Mouse (Mus musculus) bone marrow, adult 2 months (tissue): Measurements from ENCODE around the gene Atg101. TPM values are rescaled to one million over a fixed set of nuclear protein-coding genes. Genes with fewer than 3 reads are reported as not detected.
A peak's percentile ranks its signal among the peaks of the same experiment; 100 is the strongest.

Experiments used
- H3K27ac ChIP-seq: fragments of 200-500 bp; 2 replicates; pipeline ENCODE4 v1.5.1; 2012; ENCODE audit warnings: low read depth, mild to moderate bottlenecking, control low read depth, inconsistent platforms, low read length; ENCODE audit not compliant: control insufficient read depth, poor library complexity, insufficient read depth
- H3K4me1 ChIP-seq: fragments of 200-500 bp; 2 replicates; pipeline ENCODE4 v1.6.1; 2011; ENCODE audit warnings: low read length; ENCODE audit not compliant: control insufficient read depth, insufficient read depth
- H3K4me3 ChIP-seq: fragments of 200-500 bp; replicated peaks from 2 replicates; pipeline ENCODE3; 2011; ENCODE audit warnings: mild to moderate bottlenecking, low read depth, low read length, control low read depth; ENCODE audit not compliant: control insufficient read depth
- CTCF ChIP-seq: fragments of 200-500 bp; IDR thresholded peaks from 2 replicates; pipeline ENCODE4 v1.5.1; 2011; ENCODE audit warnings: low read length, control low read depth; ENCODE audit not compliant: control insufficient read depth, insufficient read depth
- POLR2A ChIP-seq: fragments of 200-500 bp; IDR thresholded peaks from 2 replicates; pipeline ENCODE4 v1.6.1; 2011; ENCODE audit warnings: low read depth, mild to moderate bottlenecking, control low read depth, low read length, borderline replicate concordance; ENCODE audit not compliant: control insufficient read depth
- WGBS: fragments of 180-500 bp; shearing (Covaris S2); methylation state at CpG from one replicate; pipeline ENCODE4 v1.1.7; 2018; 5-methylcytosine and 5-hydroxymethylcytosine counted together
- polyA plus RNA-seq: library from polyadenylated mRNA; stranded (reverse); fragments of >200 nt; gene quantifications from 2 replicates; pipeline ENCODE4 v1.2.4, GENCODE M21; 2011; ENCODE audit warnings: low replicate concordance; ENCODE audit not compliant: missing spikeins, insufficient read depth, insufficient read length

The Atg101 gene
- polyA plus RNA-seq, 1 experiment: 42.0 TPM

DNA sequence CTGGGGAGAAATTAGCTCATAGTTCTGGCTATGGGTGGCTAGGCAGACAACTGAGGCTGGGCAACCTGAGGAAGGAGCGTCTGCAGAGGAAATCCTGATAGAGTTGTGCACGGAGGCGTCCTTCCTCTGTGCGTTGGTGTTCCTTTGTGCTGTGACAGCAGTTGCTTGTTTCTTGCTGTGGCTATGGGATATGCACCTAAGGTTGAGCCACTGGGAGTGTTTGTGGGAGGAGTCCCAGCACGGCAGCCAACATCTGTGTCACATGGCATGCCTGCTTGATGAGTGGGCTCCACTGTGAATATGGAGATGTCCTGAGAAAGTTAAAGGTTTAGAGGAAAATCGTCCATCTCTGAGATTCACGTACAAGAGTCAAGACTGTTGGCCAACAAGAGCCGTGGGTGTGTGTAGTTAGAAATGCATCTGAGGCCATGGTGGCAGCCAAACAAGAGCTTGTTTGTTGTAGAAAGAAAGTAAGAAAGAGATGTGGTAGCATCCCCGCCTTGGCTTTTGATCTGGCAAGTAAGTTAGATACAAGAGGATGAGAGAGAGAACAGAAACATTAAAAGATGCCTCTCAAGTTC is 33.8 kb upstream of the Atg101 start:
- no peak overlapping the region for H3K27ac ChIP-seq
- H3K4me3 ChIP-seq: no peak overlapping the region
- WGBS: 63% methylated on average over 9 of the region's 9 CpGs
- peaks cover 7% of the 10 kb centered on the region for H3K4me1 ChIP-seq
- TF ChIP-seq POLR2A (no peak), CTCF (no peak)

DNA sequence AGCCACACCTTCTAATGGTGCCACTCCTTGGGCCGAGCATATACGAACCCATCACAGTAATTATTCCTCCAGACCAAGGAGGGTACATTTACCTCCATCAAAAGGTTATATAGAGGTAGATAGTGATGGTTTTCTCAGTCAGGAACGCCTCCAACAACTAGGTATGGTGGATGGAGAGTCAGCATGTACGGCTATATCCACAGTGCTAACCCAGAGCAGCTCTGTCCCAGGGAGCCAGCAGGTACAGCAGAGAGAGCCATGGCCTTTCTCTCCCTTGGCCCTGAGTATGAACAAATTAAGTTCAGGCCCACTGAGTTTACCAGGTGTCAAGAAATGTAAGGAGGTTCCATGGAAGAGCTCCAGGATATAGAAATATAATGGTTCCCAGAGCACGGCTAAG is 32.1 kb upstream of the Atg101 start:
- no peak for TF ChIP-seq CTCF
- TF ChIP-seq POLR2A: no peak
- no peak overlapping the region for H3K27ac ChIP-seq
- H3K4me1 ChIP-seq: peaks cover 10% of the 10 kb centered on the region
- no peak overlapping the region for H3K4me3 ChIP-seq
- WGBS: 78% methylated on average over 5 of the region's 5 CpGs

DNA sequence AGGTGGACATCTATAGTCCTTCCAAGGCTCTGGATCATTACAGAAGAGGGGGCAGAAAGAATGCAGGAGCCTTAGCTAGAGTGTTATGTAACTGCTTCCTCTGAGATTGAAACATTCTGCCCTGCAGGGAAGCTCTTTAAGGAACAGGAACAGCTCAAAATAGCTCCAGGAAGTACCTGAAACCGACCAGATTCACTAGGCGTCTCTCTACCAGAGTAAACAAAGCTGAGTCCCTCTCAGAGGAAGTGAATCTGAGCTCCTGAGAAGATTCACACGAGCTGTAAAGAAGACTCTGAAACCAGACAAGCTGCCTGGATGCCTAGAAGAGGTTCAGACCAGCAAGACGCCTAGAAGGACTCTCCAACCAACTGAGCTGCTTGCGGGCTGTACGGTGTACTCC is 31.5 kb upstream of the Atg101 start:
- peak overlapping the region; percentile 56; the same call in 1 of the 2 replicates for H3K27ac ChIP-seq
- H3K4me1 ChIP-seq: peaks cover 11% of the 10 kb centered on the region
- 52% methylated on average over 6 of the region's 6 CpGs for WGBS
- no peak overlapping the region for H3K4me3 ChIP-seq
- no peak for TF ChIP-seq POLR2A
- no peak for TF ChIP-seq CTCF

DNA sequence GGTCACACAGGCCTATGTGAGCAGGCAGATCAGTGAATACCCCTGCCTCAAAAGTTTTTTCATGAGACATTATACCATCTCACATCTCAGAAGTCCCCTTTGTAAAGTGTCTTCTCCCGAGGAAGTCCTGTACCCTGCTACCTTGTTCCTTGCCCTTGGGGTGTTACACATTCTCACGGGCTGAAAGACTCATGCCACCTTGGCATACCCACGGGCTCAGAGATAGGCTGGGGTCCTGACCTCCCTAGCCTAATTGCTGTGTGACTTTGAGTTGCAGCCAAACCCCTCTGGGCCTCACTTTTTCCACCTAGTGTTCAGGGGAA is 30.5 kb upstream of the Atg101 start:
- peak overlapping the region; percentile 43 for H3K4me3 ChIP-seq
- TF ChIP-seq CTCF: no peak
- no peak for TF ChIP-seq POLR2A
- H3K27ac ChIP-seq: peak overlapping the region; percentile 16; the same call in 1 of the 2 replicates
- H3K4me1 ChIP-seq: peaks cover 9% of the 10 kb centered on the region
- 32% methylated on average over 3 of the region's 3 CpGs for WGBS

DNA sequence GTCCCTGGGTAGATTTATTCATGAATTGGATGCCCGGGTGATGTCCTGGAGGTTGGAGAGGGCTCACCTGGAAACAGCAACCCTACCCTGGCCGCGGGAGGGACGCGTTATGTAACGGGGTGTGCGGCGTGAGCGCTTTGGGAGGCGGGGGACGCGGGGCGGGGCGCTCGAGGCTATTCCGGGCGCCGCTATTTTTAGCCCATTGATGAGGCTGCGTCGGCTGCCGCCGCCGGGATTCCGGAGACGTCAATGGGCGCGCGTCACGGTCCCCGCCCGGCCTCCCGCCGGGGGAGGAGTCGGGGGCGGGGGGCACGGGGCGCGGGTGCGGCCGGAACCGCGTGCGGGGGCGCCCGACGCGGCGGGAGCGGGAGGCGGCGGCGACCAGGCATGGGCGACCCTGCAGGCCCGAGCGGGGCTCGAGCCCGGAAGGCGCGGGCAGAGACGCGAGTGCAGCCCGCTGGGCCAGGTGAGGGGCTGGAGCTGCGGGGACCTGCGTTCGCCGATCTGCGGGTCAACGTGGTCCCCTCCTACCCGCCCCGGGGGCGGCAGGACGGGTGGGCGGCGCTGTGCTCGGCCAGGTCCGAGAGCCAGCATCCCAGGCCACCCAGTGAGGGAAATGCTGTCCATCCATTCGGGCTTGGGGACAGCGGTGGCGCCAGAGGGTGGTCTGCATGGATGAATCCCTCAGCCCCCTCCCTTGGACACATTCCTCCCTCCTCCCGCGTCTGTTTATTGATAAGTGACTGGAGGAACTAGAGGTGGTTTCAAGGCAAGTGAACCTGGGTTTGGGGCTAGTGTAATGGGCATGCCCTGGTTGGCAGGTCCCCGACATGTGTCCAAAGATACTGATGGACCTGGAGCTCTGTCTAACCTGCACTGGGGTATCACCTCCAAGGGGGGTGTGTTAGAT is 29.9 kb upstream of the Atg101 start, which contains the start of gene Nr4a1:
TSS of gene Nr4a1 (plus strand) at position 384 of the 910 bp plus-strand sequence.
- TF ChIP-seq CTCF: no peak
- TF ChIP-seq POLR2A: no peak
- peak within 1 kb of the TSS; percentile 47; the same call in 1 of the 2 replicates for H3K27ac ChIP-seq
- H3K4me3 ChIP-seq: peak within 1 kb of the TSS; percentile 43
- H3K4me1 ChIP-seq: peaks cover 12% of the 10 kb centered on the region
- WGBS: 5% methylated on average over 82 of the region's 82 CpGs

DNA sequence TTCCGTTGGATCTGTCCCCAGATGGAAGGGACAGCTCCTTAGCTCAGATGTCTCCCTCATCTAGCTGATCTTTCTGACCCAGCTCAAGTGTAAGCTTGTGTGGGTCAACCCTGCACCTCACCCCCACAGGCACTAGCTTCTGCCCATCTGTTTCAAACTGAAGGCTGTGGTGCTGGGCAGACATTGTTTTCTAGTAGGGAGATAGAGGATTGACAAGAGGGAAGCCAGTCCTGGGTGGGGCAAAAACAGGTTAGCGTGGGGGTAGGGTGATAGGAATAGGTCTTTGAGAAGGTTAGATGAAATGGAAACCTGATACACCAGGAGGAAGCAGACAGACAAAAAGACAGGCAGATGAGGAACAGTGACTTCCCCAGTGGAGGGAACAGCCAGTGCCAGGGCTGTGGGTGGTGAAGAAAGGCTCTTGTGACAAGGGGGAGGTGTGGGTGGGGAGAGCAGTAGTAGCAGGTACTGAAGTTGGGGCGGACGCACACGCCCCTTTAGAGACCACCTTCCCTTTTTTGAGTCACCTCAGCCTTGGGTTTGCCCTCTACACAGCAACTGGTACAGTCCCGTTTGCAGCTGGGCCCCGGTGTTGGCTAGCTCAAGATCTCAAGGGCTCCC is 28.1 kb upstream of the Atg101 start:
- 51% methylated on average over 7 of the region's 7 CpGs for WGBS
- peak overlapping the region; percentile 17 for H3K27ac ChIP-seq
- TF ChIP-seq CTCF (no peak), POLR2A (no peak)
- H3K4me1 ChIP-seq: peaks cover 12% of the 10 kb centered on the region
- H3K4me3 ChIP-seq: no peak overlapping the region

DNA sequence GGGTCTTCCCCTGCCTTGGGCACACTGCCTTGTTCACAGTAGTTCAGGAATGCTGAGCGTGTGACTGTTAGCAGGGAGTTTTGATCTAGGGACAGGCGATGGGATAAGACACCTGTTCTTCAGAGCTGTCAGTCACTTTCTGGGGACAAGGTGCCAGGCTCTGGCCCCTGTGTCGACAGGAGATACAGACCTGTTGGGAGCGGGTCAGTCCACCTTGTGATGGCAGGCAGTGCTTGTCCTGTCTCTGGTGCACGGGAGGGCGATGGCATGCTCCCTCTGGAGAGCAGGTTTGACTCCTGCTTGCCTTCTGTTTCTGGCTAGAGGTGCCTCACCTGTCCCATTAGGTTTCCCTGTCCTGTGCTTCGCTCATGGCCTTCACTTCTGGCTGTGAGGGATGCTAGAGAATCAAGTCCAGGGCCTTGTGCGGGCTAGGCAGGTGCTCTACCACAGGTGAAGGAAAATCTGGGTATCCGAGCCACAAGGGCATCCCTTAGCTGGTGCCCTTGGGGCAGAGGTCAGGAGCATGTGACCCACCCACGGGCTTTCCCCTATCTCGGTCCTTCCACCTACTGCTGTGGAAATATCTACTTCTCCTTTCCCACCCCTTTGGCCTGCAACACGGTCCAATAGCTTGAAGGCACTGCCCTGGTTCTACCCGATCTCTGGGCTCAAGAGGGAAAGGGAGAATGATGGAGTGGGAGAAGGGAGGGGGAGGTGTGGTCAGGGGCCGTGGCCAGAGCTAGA is 27.4 kb upstream of the Atg101 start:
- H3K4me1 ChIP-seq: peaks cover 12% of the 10 kb centered on the region
- TF ChIP-seq POLR2A (no peak), CTCF (no peak)
- WGBS: 53% methylated on average over 14 of the region's 14 CpGs
- H3K27ac ChIP-seq: peak overlapping the region; percentile 57
- H3K4me3 ChIP-seq: no peak overlapping the region

DNA sequence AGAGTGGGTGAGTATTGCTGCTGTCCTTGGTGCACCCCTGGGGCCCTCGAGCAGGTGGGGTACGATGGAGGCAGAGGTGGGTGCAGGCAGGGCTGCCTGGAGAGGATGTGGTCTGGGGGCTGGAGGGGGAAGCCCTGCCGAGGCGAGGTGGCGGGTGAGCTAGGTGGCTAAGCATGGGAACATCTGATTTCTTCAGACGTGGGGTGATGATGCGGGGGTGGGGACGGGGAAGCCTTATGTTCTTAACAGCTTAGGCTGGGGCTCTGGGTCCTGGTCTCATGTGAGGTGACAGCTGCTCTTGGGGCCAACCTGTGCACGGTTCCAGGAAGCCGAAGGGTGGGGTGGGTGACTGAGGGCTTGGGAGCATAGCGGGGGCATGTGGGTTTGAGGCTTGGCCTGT is 25.7 kb upstream of the Atg101 start:
- no peak for TF ChIP-seq CTCF
- no peak for TF ChIP-seq POLR2A
- 11% methylated on average over 11 of the region's 11 CpGs for WGBS
- H3K4me3 ChIP-seq: no peak overlapping the region

More for the DNA sequence above, 25.7 kb upstream of the Atg101 start:
- Histone ChIP-seq H3K27ac (no peak overlapping the region; the same call in 1 of the 2 replicates), H3K4me1 (peaks cover 13% of the 10 kb centered on the region)
